Mouse (Mus musculus) MEL (cell line): Measurements from ENCODE around the gene Mfsd2b. TPM values are rescaled to one million over a fixed set of nuclear protein-coding genes. Genes with fewer than 3 reads are reported as not detected.
"Not testable (repeated sequence)": the region's sequence is repeated elsewhere in the genome, so short reads cannot be mapped to it uniquely, and the experiment has no call there.

Experiments used
- DNase-seq: peaks from one replicate; pipeline ENCODE4 v3.0.0; 2011; ENCODE audit warnings: low read depth, low spot score
- H3K27ac ChIP-seq: 2 replicates; pipeline ENCODE4 v1.5.1; 2012; ENCODE audit warnings: low read depth, mild to moderate bottlenecking, control low read depth, low read length, moderate library complexity; ENCODE audit not compliant: control insufficient read depth
- H3K27me3 ChIP-seq, 2 experiments: fragments of 150-350 bp in 1 of 2; sonication (generic) in 1 of 2; 2 replicates each; pipeline ENCODE4 v1.6.1; 2012; ENCODE audit warnings: low read length in 2 of 2, mild to moderate bottlenecking in 2 of 2, improper control_type of control experiment in 1 of 2, moderate library complexity in 1 of 2; ENCODE audit not compliant: insufficient read depth in 2 of 2, control insufficient read depth in 1 of 2
- H3K36me3 ChIP-seq, 2 experiments: 2 replicates each; pipeline ENCODE4 v1.6.1; 2012 to 2014; ENCODE audit warnings: low read length in 2 of 2, improper control_type of control experiment in 1 of 2, inconsistent platforms in 1 of 2, mild to moderate bottlenecking in 1 of 2; ENCODE audit not compliant: insufficient read depth in 2 of 2, control insufficient read depth in 1 of 2
- H3K4me1 ChIP-seq, 2 experiments: fragments of 150-350 bp in 1 of 2; sonication (generic) in 1 of 2; 2 replicates each; pipeline ENCODE4 v1.6.1; 2012; ENCODE audit warnings: low read length in 2 of 2, improper control_type of control experiment in 1 of 2, mild to moderate bottlenecking in 1 of 2; ENCODE audit not compliant: insufficient read depth in 2 of 2, control insufficient read depth in 1 of 2
- H3K4me3 ChIP-seq, 2 experiments: fragments of 150-350 bp in 1 of 2; sonication (generic) in 1 of 2; 2 replicates each; pipeline ENCODE4 v1.5.1; 2012; ENCODE audit warnings: low read depth in 2 of 2, low read length in 2 of 2, mild to moderate bottlenecking in 2 of 2, moderate library complexity in 2 of 2, control low read depth in 1 of 2, improper control_type of control experiment in 1 of 2; ENCODE audit not compliant: control insufficient read depth in 1 of 2, insufficient read depth in 1 of 2
- H3K79me2 ChIP-seq: 2 replicates; pipeline ENCODE4 v1.6.1; 2012; ENCODE audit warnings: mild to moderate bottlenecking, low read length, moderate library complexity; ENCODE audit not compliant: control insufficient read depth, poor library complexity, insufficient read depth
- H3K9ac ChIP-seq: 2 replicates; pipeline ENCODE4 v1.6.1; 2012; ENCODE audit warnings: low read depth, mild to moderate bottlenecking, control low read depth, low read length, moderate library complexity; ENCODE audit not compliant: control insufficient read depth, poor library complexity, severe bottlenecking
- H3K9me3 ChIP-seq: fragments of 150-350 bp; sonication (generic); replicated peaks from 2 replicates; pipeline ENCODE4 v1.6.1; 2012; ENCODE audit warnings: mild to moderate bottlenecking, low read length, improper control_type of control experiment, moderate library complexity; ENCODE audit not compliant: insufficient read depth
- CHD1 ChIP-seq: IDR thresholded peaks from 2 replicates; pipeline ENCODE4 v1.6.1; 2012; ENCODE audit warnings: low read depth, mild to moderate bottlenecking, inconsistent platforms, low read length, improper control_type of control experiment
- E2F4 ChIP-seq: IDR thresholded peaks from 2 replicates; pipeline ENCODE4 v1.6.1; 2011; ENCODE audit warnings: low read depth, low read length, improper control_type of control experiment, borderline replicate concordance
- GABPA ChIP-seq: IDR thresholded peaks from 2 replicates; pipeline ENCODE4 v1.6.1; 2012; ENCODE audit warnings: low read depth, mild to moderate bottlenecking, inconsistent platforms, low read length, improper control_type of control experiment, moderate library complexity
- JUND ChIP-seq: IDR thresholded peaks from 2 replicates; pipeline ENCODE4 v1.6.1; 2011; ENCODE audit warnings: low read depth, mild to moderate bottlenecking, improper control_type of control experiment, low read length
- MAFK ChIP-seq: IDR thresholded peaks from 2 replicates; pipeline ENCODE4 v1.6.1; 2011; ENCODE audit warnings: low read depth, mild to moderate bottlenecking, low read length, improper control_type of control experiment, borderline replicate concordance
- MAX ChIP-seq: IDR thresholded peaks from 2 replicates; pipeline ENCODE4 v1.6.1; 2011; ENCODE audit warnings: low read length, improper control_type of control experiment
- MAZ ChIP-seq: IDR thresholded peaks from 2 replicates; pipeline ENCODE4 v1.6.1; 2012; ENCODE audit warnings: low read depth, mild to moderate bottlenecking, inconsistent platforms, low read length, improper control_type of control experiment
- MYB ChIP-seq: IDR thresholded peaks from 2 replicates; pipeline ENCODE4 v1.6.1; 2011; ENCODE audit warnings: mild to moderate bottlenecking, low read depth, low read length, improper control_type of control experiment
- RCOR1 ChIP-seq: IDR thresholded peaks from 2 replicates; pipeline ENCODE4 v1.6.1; 2012; ENCODE audit warnings: low read depth, mild to moderate bottlenecking, inconsistent platforms, low read length, improper control_type of control experiment
- TBP ChIP-seq: IDR thresholded peaks from 2 replicates; pipeline ENCODE4 v1.8.0; 2011; ENCODE audit warnings: low read depth, low read length, improper control_type of control experiment
- TCF12 ChIP-seq: IDR thresholded peaks from 2 replicates; pipeline ENCODE4 v1.6.1; 2014; ENCODE audit warnings: low read depth, mild to moderate bottlenecking, inconsistent platforms, low read length, improper control_type of control experiment, moderate library complexity
- USF2 ChIP-seq, 2 experiments: IDR thresholded peaks; 2 replicates each; pipeline ENCODE4 v1.6.1; 2011 to 2012; ENCODE audit warnings: improper control_type of control experiment in 2 of 2, low read length in 2 of 2, borderline replicate concordance in 1 of 2, inconsistent platforms in 1 of 2, low read depth in 1 of 2, mild to moderate bottlenecking in 1 of 2; ENCODE audit not compliant: insufficient read depth in 1 of 2
- ZMIZ1 ChIP-seq: IDR thresholded peaks from 2 replicates; pipeline ENCODE4 v1.6.1; 2012; ENCODE audit warnings: low read depth, mild to moderate bottlenecking, inconsistent platforms, low read length, improper control_type of control experiment, moderate library complexity
- ZNF384 ChIP-seq: IDR thresholded peaks from 2 replicates; pipeline ENCODE4 v1.6.1; 2012; ENCODE audit warnings: low read depth, mild to moderate bottlenecking, inconsistent platforms, low read length, improper control_type of control experiment
- polyA plus RNA-seq, 2 experiments: library from polyadenylated mRNA; stranded (reverse) in 1 of 2; unstranded in 1 of 2; fragments of >175 nt in 1 of 2; fragments of >200 nt in 1 of 2; gene quantifications; 2 replicates each; pipeline versions ENCODE4 v1.2.1 to v1.2.4; 2012; ENCODE audit warnings: low replicate concordance in 2 of 2, low read depth in 1 of 2; ENCODE audit not compliant: insufficient read length in 2 of 2, insufficient read depth in 1 of 2, missing spikeins in 1 of 2
- total RNA-seq: library from RNA; depleted of rRNA; stranded (reverse); fragments of 300-350 nt; gene quantifications from 2 replicates; pipeline ENCODE4 v1.2.3, GENCODE M21; 2012

Mfsd2b gene
- total and polyA plus RNA-seq, 3 experiments = 31.9 to 117 TPM; not detected in 1

DNA sequence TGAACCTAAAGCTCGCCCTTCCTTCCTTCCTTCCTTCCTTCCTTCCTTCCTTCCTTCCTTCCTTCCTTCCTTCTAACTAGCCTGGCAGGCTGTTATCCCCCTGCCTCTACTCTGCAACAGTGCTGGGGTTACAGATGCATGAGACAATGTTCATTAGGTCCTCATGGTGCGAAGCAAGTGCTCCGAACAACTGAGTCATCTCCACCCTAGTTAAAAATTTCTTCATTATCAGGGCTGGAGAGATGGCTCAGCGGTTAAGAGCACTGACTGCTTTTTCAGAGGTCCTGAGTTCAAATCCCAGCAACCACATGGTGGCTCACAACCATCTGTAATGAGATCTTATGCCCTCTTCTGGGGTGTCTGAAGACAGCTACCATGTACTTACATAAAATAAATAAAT, 12.4 kb upstream of the Mfsd2b start:
- H3K36me3 ChIP-seq = peaks cover 15 to 19% of the 10 kb centered on the region in 2 experiments
- DNase-seq, H3K79me2 ChIP-seq, H3K9me3 ChIP-seq, H3K4me1 ChIP-seq: not testable (repeated sequence)
- TF ChIP-seq TBP = peak; percentile 61; the same call in 1 of the 2 replicates
- TF ChIP-seq, all 39 proteins: peak for 1; not testable (repeated sequence) for 38
- H3K27ac ChIP-seq, H3K4me3 ChIP-seq, H3K27me3 ChIP-seq, H3K9ac ChIP-seq: not testable (repeated sequence)

DNA sequence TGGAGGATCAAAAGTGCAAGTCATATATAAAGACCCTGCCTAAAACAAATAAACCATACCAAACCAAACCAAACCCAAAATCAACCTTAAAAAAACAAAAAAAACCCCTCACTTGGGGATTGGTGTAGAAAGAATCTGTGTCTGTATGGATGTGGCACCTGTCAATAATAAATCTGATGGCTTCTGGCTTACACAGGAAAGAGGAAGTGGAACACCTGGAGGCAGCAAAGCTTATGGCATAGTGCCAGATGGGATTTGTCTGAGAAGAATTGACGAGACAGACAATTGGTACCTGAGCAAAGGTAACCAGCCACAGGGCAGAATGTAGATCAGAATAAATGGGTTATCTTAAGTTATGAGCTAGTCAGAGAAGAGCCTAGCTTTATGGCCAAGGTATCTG, 10.9 kb upstream of the Mfsd2b start:
- TF ChIP-seq MAX (no peak), JUND (no peak), ZMIZ1 (no peak), RCOR1 (peak; percentile 73), MAFK (no peak), MYB (no peak), E2F4 (no peak), GABPA (no peak), MAZ (no peak), TCF12 (0 out of 2 replicates have a peak, but pooled peaks have one; percentile 40)
- H3K79me2 ChIP-seq = no peaks in the 10 kb centered on the region
- DNase-seq = no peak
- no peaks in the 10 kb centered on the region for H3K9me3 ChIP-seq
- H3K9ac ChIP-seq = no peak overlapping the region
- H3K27me3 ChIP-seq = no peaks in the 10 kb centered on the region
- H3K27ac ChIP-seq = no peak overlapping the region
- H3K4me3 ChIP-seq = no peak overlapping the region
- peaks cover 13 to 20% of the 10 kb centered on the region in 2 experiments for H3K36me3 ChIP-seq
- H3K4me1 ChIP-seq = peaks cover 0 to 4% of the 10 kb centered on the region in 2 experiments; a peak in 3 of 4 replicates

DNA sequence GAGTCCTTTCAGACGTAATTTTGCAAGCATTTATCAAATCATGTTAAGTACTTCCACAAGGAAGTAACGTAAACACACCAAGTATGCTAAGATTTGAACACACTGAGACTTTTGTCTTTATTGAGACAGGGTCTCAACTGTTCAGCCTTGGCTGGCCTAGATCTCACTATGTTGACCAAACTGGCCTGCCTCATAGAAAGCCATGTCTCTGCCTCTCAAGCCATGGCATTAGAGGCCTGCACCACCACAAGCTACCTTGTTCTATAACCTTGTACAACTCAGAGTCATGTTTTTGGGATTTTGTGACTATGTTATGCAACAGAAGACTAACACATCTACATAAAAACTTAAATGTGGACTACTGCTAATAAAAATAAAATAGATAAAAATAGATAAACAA, 7.9 kb upstream of the Mfsd2b start:
- Histone ChIP-seq H3K4me1 (no peaks in the 10 kb centered on the region), H3K9me3 (no peaks in the 10 kb centered on the region), H3K27ac (no peak overlapping the region), H3K4me3 (no peak overlapping the region), H3K36me3 (peaks cover 0 to 20% of the 10 kb centered on the region in 2 experiments; a peak in 2 of 4 replicates), H3K27me3 (no peaks in the 10 kb centered on the region), H3K79me2 (no peaks in the 10 kb centered on the region), H3K9ac (no peak overlapping the region)
- no peak for DNase-seq
- TF ChIP-seq USF2 (IDR thresholded peaks at IDR 0.05; ENCODE audit: borderline replicate concordance in 1 of 2, insufficient read depth in 1 of 2, low read depth in 1 of 2, low read length in 2 of 2) (no peak), CHD1 (no peak), ZNF384 (no peak)
